Mouse (Mus musculus) heart, embryonic 16.5 days (tissue): ENCODE measurements at regions not wholly inside any gene's neighbourhood (a gene's known extent, or its start where the extent isn't known, plus 50 kb on each side); places are given as distances from the start of the nearest gene placed in this dataset.

Source experiments
- ATAC-seq: fragments of 200-750 bp; cut with Nextera tagmentation; replicated peaks from 2 replicates; pipeline ENCODE4 v1.8.0; 2017; ENCODE audit warnings: moderate number of reproducible peaks; ENCODE audit not compliant: insufficient read depth, low FRiP score; ENCODE audit errors: extremely low read depth
- H3K27ac ChIP-seq: fragments of 300-500 bp; sonication (generic); 2 replicates; pipeline ENCODE4 v1.5.1; 2014; ENCODE audit warnings: mild to moderate bottlenecking, low read length, control low read depth, moderate library complexity
- H3K27me3 ChIP-seq: fragments of 300-500 bp; sonication (generic); 2 replicates; pipeline ENCODE4 v1.6.1; 2014; ENCODE audit warnings: low read length, mixed read lengths; ENCODE audit not compliant: control insufficient read depth, insufficient read depth
- H3K36me3 ChIP-seq: fragments of 300-500 bp; sonication (generic); 2 replicates; pipeline ENCODE4 v1.6.1; 2014; ENCODE audit not compliant: control insufficient read depth, insufficient read depth
- H3K4me1 ChIP-seq: fragments of 300-500 bp; sonication (generic); 2 replicates; pipeline ENCODE4 v1.6.1; 2014; ENCODE audit warnings: low read length, mixed read lengths; ENCODE audit not compliant: control insufficient read depth, insufficient read depth
- H3K4me2 ChIP-seq: fragments of 300-500 bp; sonication (generic); 2 replicates; pipeline ENCODE4 v1.6.1; 2014; ENCODE audit warnings: low read depth, mild to moderate bottlenecking, control low read depth, low read length
- H3K4me3 ChIP-seq: fragments of 300-500 bp; sonication (generic); 2 replicates; pipeline ENCODE4 v1.5.1; 2014; ENCODE audit warnings: mild to moderate bottlenecking, control low read depth, low read length
- H3K9ac ChIP-seq: fragments of 300-500 bp; sonication (generic); 2 replicates; pipeline ENCODE4 v1.6.1; 2014; ENCODE audit warnings: low read length, control low read depth
- H3K9me3 ChIP-seq: fragments of 300-500 bp; sonication (generic); replicated peaks from 2 replicates; pipeline ENCODE4 v1.6.1; 2016; ENCODE audit warnings: low read length; ENCODE audit not compliant: control insufficient read depth
- WGBS: fragments of 180-500 bp; shearing (Covaris S2); extraction: QIAGEN DNeasy Blood & Tissue Kit; methylation state at CpG from one replicate; pipeline ENCODE4 v1.1.7; 2014; 5-methylcytosine and 5-hydroxymethylcytosine counted together

DNA sequence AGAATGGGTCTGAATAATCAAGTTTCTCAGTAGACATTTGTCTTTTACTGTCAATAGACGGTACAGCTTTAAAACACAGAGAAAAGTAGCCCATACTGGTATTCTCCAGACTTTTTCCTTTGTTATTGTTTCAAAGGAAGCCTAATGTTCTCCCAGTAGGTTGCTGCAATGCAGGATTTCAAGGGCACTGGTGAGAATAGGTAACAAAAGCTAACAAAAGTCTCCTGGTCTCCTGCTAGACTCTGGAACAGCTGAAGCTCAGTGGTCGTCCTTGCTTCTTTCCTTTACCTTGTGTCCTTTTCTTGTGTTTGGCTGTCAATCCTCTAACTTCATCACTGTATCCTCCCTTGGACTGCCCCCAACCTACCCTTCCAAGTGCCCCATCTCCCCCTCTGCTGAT, 350.9 kb downstream of the Wdr72 start:
- no peak overlapping the region for H3K9ac ChIP-seq
- H3K36me3 ChIP-seq = no peaks in the 10 kb centered on the region

DNA sequence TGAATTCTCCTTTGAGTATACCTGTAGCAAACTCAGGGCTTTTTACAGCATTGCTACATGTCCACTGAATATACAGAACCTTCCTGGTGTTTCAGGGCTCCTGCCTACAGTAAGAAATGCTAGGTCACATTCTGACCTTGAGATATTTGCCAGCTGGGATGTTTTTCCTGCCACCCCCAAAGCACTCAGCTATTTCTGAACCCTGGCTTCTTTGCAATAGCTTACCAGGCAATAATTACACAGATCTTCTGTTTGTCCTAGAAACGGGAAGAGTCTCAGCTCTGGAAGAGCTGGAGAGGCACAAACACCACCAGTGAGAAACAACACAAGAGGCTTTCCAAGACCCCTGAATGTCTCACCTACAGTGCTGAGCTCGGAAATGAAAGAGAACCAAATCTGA, 366.7 kb downstream of the Wdr72 start:
- Histone ChIP-seq H3K9me3 (no peaks in the 10 kb centered on the region), H3K4me2 (no peak overlapping the region), H3K9ac (no peak overlapping the region), H3K36me3 (no peaks in the 10 kb centered on the region), H3K27ac (0 out of 2 replicates have a peak overlapping the region, but pooled peaks have one; percentile 40), H3K4me1 (no peaks in the 10 kb centered on the region; the same call in 1 of the 2 replicates), H3K27me3 (no peaks in the 10 kb centered on the region), H3K4me3 (no peak overlapping the region)
- ATAC-seq = no peak
- 29% methylated on average over 2 of the region's 2 CpGs for WGBS

More for the DNA sequence above, 350.9 kb downstream of the Wdr72 start:
- no peak for ATAC-seq
- H3K4me2 ChIP-seq = no peak overlapping the region
- WGBS = 49% methylated on average over 2 of the region's 2 CpGs
- H3K9me3 ChIP-seq = no peaks in the 10 kb centered on the region
- no peak overlapping the region for H3K27ac ChIP-seq
- H3K4me1 ChIP-seq = no peaks in the 10 kb centered on the region
- no peak overlapping the region for H3K4me3 ChIP-seq
- no peaks in the 10 kb centered on the region for H3K27me3 ChIP-seq

DNA sequence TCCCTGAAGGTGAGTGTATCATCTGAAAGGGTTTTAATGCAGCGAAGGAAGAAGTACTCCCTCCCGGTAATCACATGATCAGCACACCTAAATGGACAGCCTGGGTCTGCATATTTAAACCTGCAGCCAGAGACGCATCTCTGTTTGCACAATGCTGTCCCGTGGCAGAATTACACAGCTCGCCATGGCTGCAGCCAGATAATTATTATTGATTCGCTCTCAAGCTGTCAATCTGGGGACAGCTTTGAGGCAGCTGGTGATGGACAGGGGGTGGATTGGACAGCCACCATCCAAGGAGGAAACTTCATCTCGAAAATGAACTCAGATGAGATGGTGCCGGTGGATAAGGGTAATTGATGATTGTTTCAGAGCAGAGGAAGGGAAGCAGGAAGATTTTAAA, 369.1 kb downstream of the Wdr72 start:
- H3K4me3 ChIP-seq = no peak overlapping the region
- no peak overlapping the region for H3K4me2 ChIP-seq
- no peaks in the 10 kb centered on the region for H3K9me3 ChIP-seq
- H3K27me3 ChIP-seq = no peaks in the 10 kb centered on the region
- no peak for ATAC-seq
- H3K27ac ChIP-seq = no peak overlapping the region
- WGBS = 73% methylated on average over 8 of the region's 8 CpGs
- H3K36me3 ChIP-seq = no peaks in the 10 kb centered on the region
- H3K9ac ChIP-seq = no peak overlapping the region
- no peaks in the 10 kb centered on the region; the same call in 1 of the 2 replicates for H3K4me1 ChIP-seq

DNA sequence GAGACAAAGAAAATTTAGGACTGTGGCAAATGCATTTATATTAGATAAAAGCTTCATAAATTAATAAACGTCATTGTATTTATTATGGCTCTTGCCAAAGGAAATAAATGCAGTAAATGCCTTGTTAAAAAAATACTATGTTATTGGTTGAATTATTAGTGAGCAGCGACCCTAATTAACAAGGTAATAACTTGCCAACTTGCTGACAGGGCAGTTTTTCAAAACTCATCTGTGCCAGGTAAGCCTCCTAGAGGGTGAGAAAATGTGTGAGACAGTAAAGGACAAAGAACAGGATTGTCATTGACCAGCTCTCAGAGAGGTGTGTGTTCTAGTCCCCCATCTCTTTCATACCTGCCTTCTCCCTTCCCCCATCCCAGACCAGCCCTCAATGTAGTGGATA, 347.8 kb upstream of the Onecut1 start:
- H3K4me1 ChIP-seq = no peaks in the 10 kb centered on the region
- no peak overlapping the region for H3K4me3 ChIP-seq
- no peak overlapping the region for H3K27ac ChIP-seq
- H3K9me3 ChIP-seq = no peaks in the 10 kb centered on the region
- no peak for ATAC-seq
- no peaks in the 10 kb centered on the region for H3K27me3 ChIP-seq
- no peak overlapping the region for H3K4me2 ChIP-seq
- WGBS = 60% methylated on average over 2 of the region's 2 CpGs
- no peaks in the 10 kb centered on the region for H3K36me3 ChIP-seq
- no peak overlapping the region for H3K9ac ChIP-seq

DNA sequence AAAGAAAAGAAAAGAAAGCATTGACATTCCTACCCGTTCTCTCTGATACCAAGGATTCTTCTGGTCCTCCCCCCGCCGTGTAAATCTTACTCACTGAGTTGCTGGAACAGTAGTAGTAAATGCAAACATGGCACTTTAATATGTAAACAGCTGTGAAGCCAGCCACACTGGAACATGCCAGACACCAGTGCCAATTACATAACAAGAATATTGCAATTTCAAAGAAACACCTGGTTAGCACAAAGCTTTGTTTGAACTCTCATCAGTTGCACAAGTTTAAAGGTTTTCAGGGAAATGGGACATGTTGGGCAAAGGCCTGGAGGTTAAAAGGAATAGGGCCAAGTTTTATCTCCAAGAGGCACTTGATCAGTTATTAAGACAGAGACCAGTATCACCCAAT, 333.2 kb upstream of the Onecut1 start:
- ATAC-seq = no peak
- Histone ChIP-seq H3K9me3 (no peaks in the 10 kb centered on the region), H3K9ac (no peak overlapping the region), H3K27ac (no peak overlapping the region), H3K4me2 (no peak overlapping the region), H3K4me1 (no peaks in the 10 kb centered on the region), H3K36me3 (no peaks in the 10 kb centered on the region), H3K27me3 (no peaks in the 10 kb centered on the region), H3K4me3 (no peak overlapping the region)
- 78% methylated on average over 3 of the region's 3 CpGs for WGBS

GRCm38 (mm10) chr9:74530317-74530716, 331.4 kb upstream of the Onecut1 start:
- H3K4me3 ChIP-seq = no peak overlapping the region
- H3K4me1 ChIP-seq = no peaks in the 10 kb centered on the region
- no peaks in the 10 kb centered on the region for H3K36me3 ChIP-seq
- ATAC-seq = no peak
- H3K27ac ChIP-seq = no peak overlapping the region
- H3K9ac ChIP-seq = no peak overlapping the region
- H3K27me3 ChIP-seq = no peaks in the 10 kb centered on the region
- WGBS = 11% methylated on average over 10 of the region's 10 CpGs
- H3K9me3 ChIP-seq = no peaks in the 10 kb centered on the region
- H3K4me2 ChIP-seq = no peak overlapping the region

DNA sequence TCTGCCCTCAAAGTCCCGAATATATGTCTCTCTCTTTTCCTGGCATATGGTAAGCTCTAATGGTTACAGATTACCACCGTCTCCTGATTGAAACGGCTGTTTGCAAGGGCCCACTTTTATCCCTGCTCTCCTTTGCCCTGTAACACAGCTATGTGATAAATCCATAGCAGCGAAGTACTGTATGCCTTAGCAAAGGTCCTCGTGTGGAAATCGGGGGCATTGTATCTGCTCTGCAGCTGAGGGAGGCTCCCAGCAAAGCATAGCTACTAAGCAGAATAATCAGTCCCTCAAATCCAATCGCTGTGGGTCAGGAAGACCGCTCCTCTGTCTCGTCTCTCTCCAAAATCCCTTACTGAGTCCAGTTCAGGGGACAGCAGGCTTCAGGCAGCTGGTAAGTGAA, 331.0 kb upstream of the Onecut1 start:
- H3K9me3 ChIP-seq = no peaks in the 10 kb centered on the region

GRCm38 (mm10) chr9:74531986-74532385, 329.7 kb upstream of the Onecut1 start:
- H3K27me3 ChIP-seq = no peaks in the 10 kb centered on the region
- WGBS = 61% methylated on average over 3 of the region's 3 CpGs
- H3K9me3 ChIP-seq = no peaks in the 10 kb centered on the region
- H3K36me3 ChIP-seq = no peaks in the 10 kb centered on the region
- H3K4me2 ChIP-seq = no peak overlapping the region
- H3K9ac ChIP-seq = no peak overlapping the region
- no peak for ATAC-seq
- H3K27ac ChIP-seq = no peak overlapping the region
- H3K4me3 ChIP-seq = no peak overlapping the region
- H3K4me1 ChIP-seq = no peaks in the 10 kb centered on the region

More for the DNA sequence above, 331.0 kb upstream of the Onecut1 start:
- WGBS = 59% methylated on average over 9 of the region's 9 CpGs
- Histone ChIP-seq H3K4me2 (no peak overlapping the region), H3K9ac (no peak overlapping the region), H3K4me3 (no peak overlapping the region), H3K27me3 (no peaks in the 10 kb centered on the region), H3K4me1 (no peaks in the 10 kb centered on the region), H3K36me3 (no peaks in the 10 kb centered on the region), H3K27ac (no peak overlapping the region)
- no peak for ATAC-seq

GRCm38 (mm10) chr9:74534976-74535375, 326.7 kb upstream of the Onecut1 start:
- H3K4me2 ChIP-seq = no peak overlapping the region
- 61% methylated on average over 5 of the region's 5 CpGs for WGBS
- H3K9me3 ChIP-seq = no peaks in the 10 kb centered on the region
- no peaks in the 10 kb centered on the region for H3K36me3 ChIP-seq
- no peak overlapping the region for H3K27ac ChIP-seq
- H3K27me3 ChIP-seq = no peaks in the 10 kb centered on the region
- H3K4me1 ChIP-seq = no peaks in the 10 kb centered on the region
- no peak overlapping the region for H3K4me3 ChIP-seq
- ATAC-seq = no peak
- H3K9ac ChIP-seq = no peak overlapping the region

DNA sequence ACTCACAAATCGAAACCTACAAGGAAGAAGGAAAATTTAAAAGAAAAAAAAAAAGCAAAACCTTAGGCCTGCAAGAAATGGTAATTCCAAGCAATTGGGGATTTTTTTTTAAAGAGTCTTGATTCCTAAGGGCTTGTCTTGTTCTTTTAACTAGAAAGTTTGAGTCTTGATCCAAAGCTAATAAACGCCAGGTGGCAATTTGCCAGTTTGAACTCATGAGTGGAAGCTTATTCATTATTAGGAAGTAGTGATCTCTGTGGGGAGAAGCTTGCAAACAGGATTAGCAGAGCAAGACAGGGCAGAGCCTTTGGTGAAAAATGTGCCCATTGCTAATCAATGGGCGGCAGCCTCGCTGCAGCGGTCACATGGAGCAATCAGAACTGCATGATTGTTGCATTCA, 305.6 kb upstream of the Onecut1 start:
- no peak overlapping the region for H3K4me3 ChIP-seq
- H3K27ac ChIP-seq = no peak overlapping the region
- H3K4me2 ChIP-seq = no peak overlapping the region
- H3K4me1 ChIP-seq = no peaks in the 10 kb centered on the region
- H3K27me3 ChIP-seq = no peaks in the 10 kb centered on the region
- H3K36me3 ChIP-seq = no peaks in the 10 kb centered on the region
- no peak overlapping the region for H3K9ac ChIP-seq
- 77% methylated on average over 5 of the region's 5 CpGs for WGBS
- no peaks in the 10 kb centered on the region for H3K9me3 ChIP-seq
- no peak for ATAC-seq
